Mouse (Mus musculus) hematopoietic multipotent progenitor cell, adult 10-12 weeks (in vitro differentiated cells): ENCODE results near the gene Gm11437. TPM values are rescaled to one million over a fixed set of nuclear protein-coding genes. Genes with fewer than 3 reads are reported as not detected.

Experiments
- polyA plus RNA-seq: library from polyadenylated mRNA; stranded (reverse); fragments of >175 nt; gene quantifications from 2 replicates; pipeline ENCODE4 v1.2.3, GENCODE M21; 2012; ENCODE audit warnings: low replicate concordance

Gene Gm11437
- polyA plus RNA-seq = not detected in 2 replicates

DNA sequence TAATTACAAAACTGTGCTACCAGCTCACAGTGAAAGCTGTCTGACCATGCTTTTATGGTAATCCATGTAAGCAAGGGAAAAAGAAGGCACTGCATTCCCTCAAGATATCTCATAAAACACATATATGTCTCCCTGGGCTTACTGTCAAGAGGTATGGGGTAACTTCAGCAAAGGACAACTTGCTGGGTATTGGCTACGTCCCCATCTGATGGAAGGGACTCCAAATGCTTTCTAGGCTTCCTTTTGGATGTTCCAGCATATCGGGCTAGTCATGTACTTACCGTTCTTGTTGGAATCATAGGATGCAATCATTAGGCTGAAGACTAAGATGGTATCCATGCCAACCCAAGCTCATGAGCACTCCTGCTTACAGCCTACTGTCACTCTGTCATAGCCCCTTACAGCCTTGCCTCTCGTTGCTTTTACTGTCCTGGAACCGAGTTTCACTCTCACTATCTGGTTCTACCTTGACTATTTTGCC is at the start of gene Gm11437:
Gm11437 (minus strand) TSS at position 431 of the 481 bp plus-strand sequence.

DNA sequence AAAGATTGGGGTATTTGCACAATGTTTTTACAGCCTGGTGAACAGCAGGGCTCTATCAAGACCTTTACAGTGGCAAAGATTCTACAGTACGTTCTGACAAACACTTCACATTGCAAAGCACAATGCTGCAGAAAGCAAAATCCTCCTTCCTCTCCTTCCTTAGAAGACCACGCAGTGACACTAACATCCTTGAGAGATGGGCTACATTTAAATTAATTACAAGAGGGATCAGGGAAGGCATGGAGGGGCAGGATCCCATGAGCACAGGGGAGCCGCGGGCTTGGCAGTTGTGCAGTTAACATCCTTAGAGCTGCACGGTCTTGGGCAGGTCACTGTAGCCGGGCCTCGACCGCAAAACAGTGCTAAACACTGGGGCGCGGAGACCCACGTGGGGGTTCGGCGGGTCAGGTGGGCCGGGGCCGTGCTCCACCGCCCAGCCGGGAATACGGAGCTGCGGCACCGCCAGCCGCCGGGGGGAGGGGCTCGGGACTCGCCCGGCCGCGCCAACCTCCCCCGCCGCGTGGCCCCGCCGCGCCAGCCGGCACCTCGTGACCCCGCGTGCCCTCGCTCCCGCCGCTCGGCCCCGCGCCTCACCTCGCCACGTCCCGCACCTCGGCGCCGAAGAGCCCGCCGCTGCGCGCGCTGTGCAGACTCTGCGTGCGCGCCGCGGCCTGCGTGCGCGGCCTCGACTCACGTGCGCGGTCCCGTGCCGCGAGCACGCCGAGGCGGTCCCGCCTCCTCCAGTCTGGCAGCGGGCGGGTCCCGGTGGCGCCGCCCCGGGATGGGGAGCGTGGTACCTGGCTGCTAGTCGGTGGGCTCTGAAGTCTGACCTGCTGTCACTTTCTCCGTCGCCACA is 38.1 kb downstream of the Gm11437 start, which contains the start of the genes Tada2a and Acaca:
Tada2a (minus strand) TSS at position 658 of the 856 bp plus-strand sequence.
Acaca (plus strand) TSS at position 730 of the 856 bp plus-strand sequence.

Other genes with a start within 250 kb of the Gm11437 start
- gene Ddx52, start 225.4 kb downstream of the Gm11437 start, polyA plus RNA-seq = 2.8 and 3.4 TPM in 2 replicates
- gene Synrg, start 203.0 kb downstream of the Gm11437 start, polyA plus RNA-seq = 6.6 and 22.6 TPM in 2 replicates
- 0.30 and 0.82 TPM in 2 replicates for gene Dusp14, start 98.2 kb downstream of the Gm11437 start, polyA plus RNA-seq
- 0.37 and 1.1 TPM in 2 replicates for gene Tada2a, start 37.9 kb downstream of the Gm11437 start, polyA plus RNA-seq
- gene Acaca, start 37.8 kb downstream of the Gm11437 start, polyA plus RNA-seq = 7.1 and 8.0 TPM in 2 replicates